Mouse (Mus musculus) hindbrain, postnatal 0 days (tissue): Measurements from ENCODE around the gene Stmn1. TPM values are rescaled to one million over a fixed set of nuclear protein-coding genes. Genes with fewer than 3 reads are reported as not detected.
A peak's percentile ranks its signal among the peaks of the same experiment; 100 is the strongest.

Source experiments
- ATAC-seq: fragments of 200-750 bp; cut with Nextera tagmentation; 2 replicates; pipeline ENCODE4 v1.8.0; 2017; ENCODE audit warnings: mild to moderate bottlenecking, moderate TSS enrichment, moderate library complexity
- DNase-seq: peaks from one replicate; pipeline ENCODE4 v3.0.0-alpha.2; 2015; ENCODE audit warnings: low spot score
- H3K27ac ChIP-seq: fragments of 300-500 bp; sonication (generic); 2 replicates; pipeline ENCODE4 v1.5.1; 2014; ENCODE audit warnings: mild to moderate bottlenecking
- H3K27me3 ChIP-seq: fragments of 300-500 bp; sonication (generic); 2 replicates; pipeline ENCODE4 v1.6.1; 2014; ENCODE audit warnings: low read length, mixed read lengths; ENCODE audit not compliant: insufficient read depth
- H3K36me3 ChIP-seq: fragments of 300-500 bp; sonication (generic); 2 replicates; pipeline ENCODE4 v1.6.1; 2014; ENCODE audit warnings: low read length, mixed read lengths; ENCODE audit not compliant: insufficient read depth
- H3K4me1 ChIP-seq: fragments of 300-500 bp; sonication (generic); 2 replicates; pipeline ENCODE4 v1.6.1; 2014; ENCODE audit warnings: antibody characterized with exemption, low read length, mixed read lengths; ENCODE audit not compliant: insufficient read depth
- H3K4me2 ChIP-seq: fragments of 300-500 bp; sonication (generic); 2 replicates; pipeline ENCODE4 v1.6.1; 2014; ENCODE audit warnings: low read depth, mild to moderate bottlenecking, low read length, moderate library complexity, mixed read lengths
- H3K4me3 ChIP-seq: fragments of 300-500 bp; sonication (generic); 2 replicates; pipeline ENCODE4 v1.5.1; 2014; ENCODE audit warnings: low read length
- H3K9ac ChIP-seq: fragments of 300-500 bp; sonication (generic); replicated peaks from 2 replicates; pipeline ENCODE4 v1.6.1; 2014; ENCODE audit warnings: mild to moderate bottlenecking, low read length, moderate library complexity, mixed read lengths
- H3K9me3 ChIP-seq: fragments of 300-500 bp; sonication (generic); 2 replicates; pipeline ENCODE4 v1.6.1; 2016; ENCODE audit warnings: low read length, mixed read lengths
- CTCF ChIP-seq: IDR thresholded peaks from 2 replicates; pipeline ENCODE4 v1.5.1; 2016; ENCODE audit warnings: antibody characterized with exemption, control low read depth, low read depth
- WGBS: fragments of 180-500 bp; shearing (Covaris S2); extraction: QIAGEN DNeasy Blood & Tissue Kit; methylation state at CpG from one replicate; pipeline ENCODE4 v1.1.7; 2014; 5-methylcytosine and 5-hydroxymethylcytosine counted together
- polyA plus RNA-seq: library from polyadenylated mRNA; unstranded; fragments of >200 nt; fragmentation: Nextera tagmentation; extraction: Ambion mirVana; gene quantifications from 2 replicates; pipeline ENCODE4 v1.2.1, GENCODE M21; 2015
- total RNA-seq: library from RNA; depleted of rRNA; stranded (reverse); fragments of >200 nt; gene quantifications from 2 replicates; pipeline ENCODE4 v1.2.3, GENCODE M21; 2014

Gene Stmn1
- total and polyA plus RNA-seq, 2 experiments from 2014 or later = 752 to 4,307 TPM

DNA sequence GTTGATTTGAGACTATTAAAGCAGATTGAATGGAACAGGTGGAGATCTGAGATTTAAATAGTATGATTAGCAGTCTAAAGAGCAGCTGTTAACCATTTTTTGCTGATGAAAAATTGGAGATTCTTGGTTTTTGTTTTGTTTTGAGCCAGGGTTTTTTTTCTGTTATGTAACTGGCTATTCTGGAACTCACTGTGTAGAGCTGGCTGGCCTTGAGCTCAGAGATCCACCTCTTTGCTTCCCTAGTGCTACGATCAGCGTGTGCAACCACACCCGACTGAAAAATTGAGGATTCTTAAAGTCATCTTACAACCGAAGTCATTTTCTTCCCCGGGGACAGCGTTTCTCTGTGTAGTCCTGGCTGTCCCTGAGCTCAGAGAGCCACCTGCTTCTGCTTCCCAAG is 43.6 kb downstream of the Stmn1 start:
- Histone ChIP-seq H3K36me3 (peaks cover 17% of the 10 kb centered on the region), H3K27me3 (no peaks in the 10 kb centered on the region), H3K9me3 (no peaks in the 10 kb centered on the region), H3K4me1 (no peaks in the 10 kb centered on the region), H3K9ac (peak overlapping the region; percentile 36; the same call in 1 of the 2 replicates), H3K27ac (no peak overlapping the region), H3K4me2 (peak overlapping the region; percentile 71), H3K4me3 (peak overlapping the region; percentile 40)
- no peak for TF ChIP-seq CTCF
- ATAC-seq = no peak
- DNase-seq = no peak
- 76% methylated on average over 6 of the region's 6 CpGs for WGBS

DNA sequence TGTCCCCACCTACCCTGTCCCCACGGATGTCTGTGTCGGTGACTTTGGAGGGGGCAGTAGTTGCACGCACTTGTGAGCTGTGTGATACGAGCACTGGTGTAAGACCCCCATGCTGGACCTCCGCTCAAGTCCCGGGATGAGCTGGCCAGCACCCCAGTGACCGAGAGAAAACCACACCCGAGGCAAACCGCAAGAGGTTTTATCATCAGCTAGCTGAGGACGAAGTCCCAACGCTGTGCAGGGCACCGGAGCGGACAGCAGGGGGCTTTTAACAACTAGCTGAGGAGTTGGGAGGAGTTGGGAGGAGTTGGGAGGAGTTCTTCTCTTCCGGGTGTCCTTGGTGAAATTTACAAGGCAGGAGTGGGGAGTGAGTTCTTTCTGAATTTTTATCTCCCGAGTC is 44.7 kb downstream of the Stmn1 start:
- Histone ChIP-seq H3K27ac (no peak overlapping the region), H3K4me3 (no peak overlapping the region), H3K4me1 (no peaks in the 10 kb centered on the region), H3K27me3 (no peaks in the 10 kb centered on the region), H3K36me3 (peaks cover 6% of the 10 kb centered on the region), H3K9me3 (no peaks in the 10 kb centered on the region), H3K4me2 (peak overlapping the region; percentile 36), H3K9ac (no peak overlapping the region)
- peak; percentile 61 for DNase-seq
- 23% methylated on average over 14 of the region's 15 CpGs for WGBS
- peak; percentile 58 for TF ChIP-seq CTCF
- no peak for ATAC-seq

DNA sequence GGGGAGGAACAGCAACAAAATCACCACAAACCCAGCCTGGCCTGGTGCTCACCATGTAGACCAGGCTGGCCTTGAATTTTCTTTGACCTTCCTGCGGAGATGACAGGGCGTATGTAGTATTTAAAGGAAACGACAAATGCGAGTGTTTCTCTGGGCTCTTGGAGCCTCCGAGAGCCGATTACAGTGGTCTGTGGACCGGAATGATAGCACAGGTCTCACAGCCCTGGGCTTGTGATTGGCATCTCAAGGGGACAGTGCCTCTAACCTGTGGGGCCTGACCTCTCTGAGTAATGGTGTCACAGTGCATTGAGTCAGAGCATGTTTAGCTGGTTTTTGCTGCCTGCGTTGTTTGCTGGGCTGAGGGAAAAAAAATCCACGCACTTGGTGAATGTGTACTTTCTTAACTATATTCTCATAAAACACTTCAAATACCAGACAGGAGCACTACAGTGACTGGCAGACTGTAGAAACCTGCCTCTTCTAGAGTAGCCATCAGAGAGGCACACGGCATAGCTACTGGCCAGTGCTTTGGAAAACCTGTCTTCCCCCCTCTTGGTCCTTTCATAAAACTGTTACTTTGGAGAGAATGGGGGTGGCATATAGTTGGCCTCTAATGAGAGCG is 46.3 kb downstream of the Stmn1 start:
- Histone ChIP-seq H3K4me3 (no peak overlapping the region), H3K4me2 (no peak overlapping the region), H3K27ac (no peak overlapping the region), H3K4me1 (no peaks in the 10 kb centered on the region), H3K9me3 (no peaks in the 10 kb centered on the region), H3K36me3 (no peaks in the 10 kb centered on the region), H3K27me3 (no peaks in the 10 kb centered on the region), H3K9ac (no peak overlapping the region)
- 92% methylated on average over 11 of the region's 11 CpGs for WGBS
- no peak for DNase-seq
- no peak for ATAC-seq
- TF ChIP-seq CTCF = no peak

DNA sequence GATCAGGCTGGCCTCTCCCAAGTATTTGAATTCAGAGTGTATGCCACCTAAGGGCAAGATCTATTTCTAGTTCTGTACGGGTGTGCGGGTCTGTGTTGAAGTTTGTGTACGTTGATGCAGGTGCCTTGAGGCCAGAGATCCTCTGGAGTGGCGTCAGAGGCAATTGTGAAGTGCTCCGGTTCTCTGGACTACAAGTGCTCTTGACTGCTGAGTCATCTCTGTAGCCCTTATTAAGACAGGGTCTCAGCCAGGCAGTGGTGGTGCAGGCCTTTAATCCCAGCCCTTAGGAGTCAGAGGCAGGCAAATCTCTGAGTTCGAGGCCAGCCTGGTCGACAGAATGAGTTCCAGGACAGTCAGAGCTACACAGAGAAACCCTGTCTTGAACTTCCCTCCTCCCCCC is 47.5 kb downstream of the Stmn1 start:
- DNase-seq (no peak), ATAC-seq (no peak)
- H3K9ac ChIP-seq = no peak overlapping the region
- no peak overlapping the region for H3K27ac ChIP-seq
- H3K4me1 ChIP-seq = no peaks in the 10 kb centered on the region
- H3K36me3 ChIP-seq = no peaks in the 10 kb centered on the region
- no peak overlapping the region for H3K4me3 ChIP-seq
- 83% methylated on average over 7 of the region's 7 CpGs for WGBS
- no peaks in the 10 kb centered on the region for H3K9me3 ChIP-seq
- no peak overlapping the region for H3K4me2 ChIP-seq
- no peak for TF ChIP-seq CTCF
- H3K27me3 ChIP-seq = no peaks in the 10 kb centered on the region

DNA sequence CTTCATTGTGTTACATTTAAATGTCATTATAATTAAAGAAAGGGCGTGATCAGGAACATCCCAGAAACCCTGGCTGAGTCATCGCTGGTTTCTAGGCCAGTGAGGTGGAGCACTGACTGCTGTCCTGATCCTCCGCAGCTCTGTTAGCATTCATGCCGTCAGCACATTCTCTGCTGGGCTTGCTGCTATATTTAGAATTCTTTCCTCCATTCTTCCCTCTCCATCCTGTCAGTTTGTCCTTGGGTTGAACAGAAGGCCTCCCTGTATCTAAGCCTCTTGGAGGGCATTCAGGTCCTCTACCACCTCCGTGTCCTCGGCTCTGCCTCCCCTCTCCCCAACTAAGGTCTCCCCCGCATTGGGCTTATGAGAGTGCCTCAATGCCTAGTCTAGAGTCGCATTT is 48.9 kb downstream of the Stmn1 start:
- WGBS = 74% methylated on average over 8 of the region's 8 CpGs
- no peak overlapping the region for H3K4me2 ChIP-seq
- H3K27ac ChIP-seq = no peak overlapping the region
- H3K9ac ChIP-seq = no peak overlapping the region
- ATAC-seq (no peak), DNase-seq (peak; percentile 28)
- no peak overlapping the region for H3K4me3 ChIP-seq
- H3K27me3 ChIP-seq = no peaks in the 10 kb centered on the region
- no peaks in the 10 kb centered on the region for H3K36me3 ChIP-seq
- H3K4me1 ChIP-seq = no peaks in the 10 kb centered on the region
- TF ChIP-seq CTCF = no peak
- H3K9me3 ChIP-seq = no peaks in the 10 kb centered on the region

DNA sequence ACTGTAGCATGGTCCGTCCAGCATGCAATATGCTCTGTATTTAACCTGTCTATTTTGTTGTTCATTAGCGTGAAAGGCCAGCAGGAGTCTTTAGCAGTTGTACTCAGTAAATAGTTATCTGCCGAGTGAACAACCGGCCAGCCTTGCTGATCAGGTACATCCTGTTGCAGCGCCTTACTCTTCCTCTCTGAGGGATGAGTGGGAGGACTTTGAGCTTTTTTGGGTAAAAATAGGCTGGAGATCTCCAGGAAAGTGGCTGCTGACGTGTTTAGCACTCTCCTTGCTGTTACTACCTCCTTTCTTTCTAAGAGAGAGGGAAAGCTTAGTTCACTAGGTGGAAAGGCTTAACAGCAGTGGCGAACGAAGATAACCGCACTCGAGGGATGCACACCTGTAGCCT is 49.6 kb downstream of the Stmn1 start:
- H3K9me3 ChIP-seq = no peaks in the 10 kb centered on the region
- no peak overlapping the region for H3K27ac ChIP-seq
- no peak overlapping the region for H3K4me2 ChIP-seq
- no peak overlapping the region for H3K9ac ChIP-seq
- no peaks in the 10 kb centered on the region for H3K27me3 ChIP-seq
- no peak overlapping the region for H3K4me3 ChIP-seq
- H3K36me3 ChIP-seq = no peaks in the 10 kb centered on the region
- no peaks in the 10 kb centered on the region for H3K4me1 ChIP-seq
- no peak for TF ChIP-seq CTCF
- DNase-seq (no peak), ATAC-seq (no peak)
- 85% methylated on average over 10 of the region's 10 CpGs for WGBS

DNA sequence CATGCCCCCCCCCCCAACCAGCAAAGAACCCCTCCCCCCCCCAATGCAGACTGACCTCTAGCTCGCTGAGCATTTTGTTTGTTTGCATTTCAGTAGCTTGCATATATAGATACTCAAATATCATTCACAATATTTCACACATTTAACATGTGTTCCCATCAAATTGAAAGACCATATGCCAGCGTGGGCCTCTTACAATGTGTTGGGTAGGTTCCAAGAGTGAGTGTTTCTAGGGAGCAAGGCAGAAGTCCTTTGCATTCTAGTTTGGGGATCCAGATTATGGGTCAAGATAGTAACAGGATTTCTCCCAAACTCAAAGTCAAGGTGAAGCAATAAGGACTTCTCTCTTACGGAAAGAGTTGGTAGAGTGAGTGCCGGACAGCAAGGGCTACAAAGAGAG is 50.4 kb downstream of the Stmn1 start:
- 85% methylated on average over 4 of the region's 4 CpGs for WGBS
- ATAC-seq (no peak), DNase-seq (no peak)
- H3K27me3 ChIP-seq = no peaks in the 10 kb centered on the region
- no peak overlapping the region for H3K9ac ChIP-seq
- no peak overlapping the region for H3K4me2 ChIP-seq
- no peak overlapping the region for H3K27ac ChIP-seq
- TF ChIP-seq CTCF = no peak
- H3K4me3 ChIP-seq = no peak overlapping the region
- H3K36me3 ChIP-seq = no peaks in the 10 kb centered on the region
- H3K9me3 ChIP-seq = no peaks in the 10 kb centered on the region
- no peaks in the 10 kb centered on the region for H3K4me1 ChIP-seq
